In the genomic region with DNA sequence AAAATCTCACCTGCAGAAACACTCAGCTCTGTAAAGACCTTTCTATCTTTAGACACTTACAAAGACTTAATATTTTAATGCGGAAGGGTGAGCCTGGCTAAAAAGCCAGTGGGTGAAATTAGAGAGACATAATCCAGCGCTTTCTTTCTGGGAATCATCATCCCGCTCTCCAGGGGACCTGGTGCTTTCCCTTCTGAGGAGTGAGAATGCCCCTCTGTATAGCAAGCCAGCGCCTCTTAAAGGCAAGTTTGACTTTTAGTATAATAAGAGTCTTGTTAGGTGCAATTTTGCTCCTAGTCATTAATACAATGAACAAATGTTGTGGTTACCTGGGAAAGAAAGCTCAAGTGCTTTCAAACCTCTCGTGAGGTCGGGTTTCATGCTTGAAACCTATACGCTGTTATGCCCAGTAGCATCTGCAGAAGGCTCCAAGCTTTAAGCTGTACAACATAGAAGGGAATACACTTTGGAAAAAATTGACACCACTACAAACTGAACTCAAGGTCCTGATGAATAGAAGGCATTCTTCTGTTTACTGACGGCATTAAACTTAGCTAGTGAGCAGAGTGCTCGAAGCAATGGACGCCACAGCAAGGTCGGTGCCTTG, we compare ENCODE assay signal across 34 mouse cellular contexts. TPM values are rescaled to one million over a fixed set of nuclear protein-coding genes. Genes with fewer than 3 reads are reported as not detected.
DNase-seq lines count a peak whose midpoint lies in the region; ATAC-seq and TF ChIP-seq lines count a peak whose summit lies in the region.
"Had no signal": no experiment of that assay in that cellular context is flagged by ENCODE, and none has a peak within 500 bp of the region (broad histone marks: within the 10 kb centered on the region; RNA-seq: fewer than 3 reads in every experiment).

No protein-coding gene starts in this region.

- 65% methylated on average over 11 of the region's 11 CpGs for WGBS in kidney, adult 2 months
- 64% methylated on average over 11 of the region's 11 CpGs for WGBS in lung, embryonic 14.5 days
- WGBS in lung, adult 2 months, result 66% methylated on average over 11 of the region's 11 CpGs
- 47% methylated on average over 11 of the region's 11 CpGs for WGBS in embryonic facial prominence, embryonic 15.5 days
- WGBS in stomach, embryonic 16.5 days, result 72% methylated on average over 11 of the region's 11 CpGs
- 77% methylated on average over 11 of the region's 11 CpGs for WGBS in kidney, embryonic 15.5 days

- H3K36me3 ChIP-seq in kidney, adult 2 months (ENCODE audit: control insufficient read depth, insufficient read depth, low read length), result peaks cover 1% of the 10 kb centered on the region; the same call in 1 of the 2 replicates
- H3K36me3 ChIP-seq in lung, embryonic 14.5 days (ENCODE audit: insufficient read depth), result peaks cover 26% of the 10 kb centered on the region
- peaks cover 28% of the 10 kb centered on the region; the same call in 1 of the 2 replicates for H3K36me3 ChIP-seq in embryonic facial prominence, embryonic 15.5 days
- H3K36me3 ChIP-seq in stomach, embryonic 16.5 days (ENCODE audit: control insufficient read depth, insufficient read depth, low read length), result no peaks in the 10 kb centered on the region
- H3K36me3 ChIP-seq in kidney, embryonic 15.5 days, result peaks cover 31% of the 10 kb centered on the region

- H3K4me3 ChIP-seq in kidney, adult 2 months (ENCODE audit: insufficient read depth, low read depth, low read length), result no peak overlapping the region
- H3K4me3 ChIP-seq in lung, embryonic 14.5 days (ENCODE audit: low read depth, low read length), result no peak overlapping the region
- no peak overlapping the region for H3K4me3 ChIP-seq in lung, adult 2 months (replicated peaks; ENCODE audit: extremely low read depth, low read depth, low read length)
- no peak overlapping the region for H3K4me3 ChIP-seq in embryonic facial prominence, embryonic 15.5 days (replicated peaks)
- no peak overlapping the region for H3K4me3 ChIP-seq in stomach, embryonic 16.5 days (replicated peaks; ENCODE audit: low read length)
- no peak overlapping the region for H3K4me3 ChIP-seq in kidney, embryonic 15.5 days (replicated peaks)
- H3K4me3 ChIP-seq: embryonic facial prominence, embryonic 12.5 days; forebrain, embryonic 13.5 days; gastrocnemius, adult 2 months; layer of hippocampus, adult 2 months had no signal

- no peaks in the 10 kb centered on the region for H3K27me3 ChIP-seq in kidney, adult 2 months (replicated peaks; ENCODE audit: control insufficient read depth, insufficient read depth, low read length)
- no peaks in the 10 kb centered on the region for H3K27me3 ChIP-seq in lung, embryonic 14.5 days (ENCODE audit: insufficient read depth, low read length)
- H3K27me3 ChIP-seq in embryonic facial prominence, embryonic 15.5 days, result no peaks in the 10 kb centered on the region
- no peaks in the 10 kb centered on the region for H3K27me3 ChIP-seq in stomach, embryonic 16.5 days (ENCODE audit: control insufficient read depth, insufficient read depth, low read length)
- no peaks in the 10 kb centered on the region for H3K27me3 ChIP-seq in kidney, embryonic 15.5 days
- H3K27me3 ChIP-seq: embryonic facial prominence, embryonic 12.5 days; forebrain, embryonic 13.5 days; Patski had no signal

- no peaks in the 10 kb centered on the region for H3K9me3 ChIP-seq in lung, embryonic 14.5 days (ENCODE audit: low read depth, low read length)
- no peaks in the 10 kb centered on the region for H3K9me3 ChIP-seq in embryonic facial prominence, embryonic 15.5 days (replicated peaks)
- no peaks in the 10 kb centered on the region for H3K9me3 ChIP-seq in stomach, embryonic 16.5 days (replicated peaks; ENCODE audit: control insufficient read depth, low read length)
- no peaks in the 10 kb centered on the region for H3K9me3 ChIP-seq in kidney, embryonic 15.5 days (replicated peaks)
- H3K9me3 ChIP-seq: embryonic facial prominence, embryonic 12.5 days; forebrain, embryonic 13.5 days had no signal

- TF ChIP-seq CTCF in kidney, adult 2 months (conservative IDR thresholded peaks at IDR 0.05; ENCODE audit: insufficient read depth, insufficient read length, low read depth, low read length), result no peak
- no peak for TF ChIP-seq CTCF in lung, embryonic 14.5 days (IDR thresholded peaks at IDR 0.05; ENCODE audit: low read depth)
- TF ChIP-seq CTCF in lung, adult 2 months (IDR thresholded peaks at IDR 0.05; ENCODE audit: insufficient read depth, low read length), result no peak

- peaks cover 14% of the 10 kb centered on the region for H3K4me1 ChIP-seq in kidney, adult 2 months (ENCODE audit: control insufficient read depth, insufficient read depth, low read length)
- no peaks in the 10 kb centered on the region for H3K4me1 ChIP-seq in lung, embryonic 14.5 days (ENCODE audit: insufficient read depth)
- peaks cover 8% of the 10 kb centered on the region for H3K4me1 ChIP-seq in lung, adult 2 months (ENCODE audit: control insufficient read depth, insufficient read depth, low read length)
- peaks cover 8% of the 10 kb centered on the region; the same call in 1 of the 2 replicates for H3K4me1 ChIP-seq in embryonic facial prominence, embryonic 15.5 days
- peaks cover 7% of the 10 kb centered on the region for H3K4me1 ChIP-seq in stomach, embryonic 16.5 days (ENCODE audit: control insufficient read depth, insufficient read depth, low read length)
- H3K4me1 ChIP-seq in kidney, embryonic 15.5 days, result peaks cover 8% of the 10 kb centered on the region

- no peak for TF ChIP-seq POLR2A in kidney, adult 2 months (IDR thresholded peaks at IDR 0.05; ENCODE audit: low read depth, low read length)
- no peak for TF ChIP-seq POLR2A in lung, adult 2 months (IDR thresholded peaks at IDR 0.05; ENCODE audit: borderline replicate concordance, extremely low read depth, low read depth, low read length)

- H3K9ac ChIP-seq in lung, embryonic 14.5 days, result no peak overlapping the region
- H3K9ac ChIP-seq in embryonic facial prominence, embryonic 15.5 days, result no peak overlapping the region
- no peak overlapping the region for H3K9ac ChIP-seq in stomach, embryonic 16.5 days (ENCODE audit: low read length)
- H3K9ac ChIP-seq in kidney, embryonic 15.5 days, result no peak overlapping the region
- H3K9ac ChIP-seq: embryonic facial prominence, embryonic 12.5 days; forebrain, embryonic 13.5 days; hindbrain, embryonic 14.5 days; liver, embryonic 14.5 days had no signal

- H3K27ac ChIP-seq in kidney, adult 2 months (ENCODE audit: insufficient read depth, low read depth, low read length), result peak overlapping the region; percentile 9; the same call in 1 of the 2 replicates
- no peak overlapping the region for H3K27ac ChIP-seq in lung, embryonic 14.5 days (ENCODE audit: low read depth)
- H3K27ac ChIP-seq in embryonic facial prominence, embryonic 15.5 days (replicated peaks), result no peak overlapping the region
- H3K27ac ChIP-seq in stomach, embryonic 16.5 days (ENCODE audit: low read length), result 0 out of 2 replicates have a peak overlapping the region, but pooled peaks have one; percentile 3
- no peak overlapping the region for H3K27ac ChIP-seq in kidney, embryonic 15.5 days
- H3K27ac ChIP-seq: embryonic facial prominence, embryonic 12.5 days; forebrain, embryonic 13.5 days; hindbrain, embryonic 14.5 days; layer of hippocampus, adult 2 months had no signal

- DNase-seq in kidney, adult 2 months, result no peak
- DNase-seq in kidney, postnatal 4 days, result no peak
- DNase-seq in lung, embryonic 14.5 days, result peak; percentile 13
- DNase-seq in lung, adult 2 months, result no peak
- DNase-seq in thymus, postnatal 0 days (ENCODE audit: low spot score), result no peak
- DNase-seq: adrenal gland, postnatal 10 days; cerebellum, adult 8-10 months; cerebellum, postnatal 25 days; gastrocnemius, adult 2 months; gastrocnemius, postnatal 36 days; heart, adult 18-20 months; heart, postnatal 36 days; kidney, postnatal 25 days; lung, postnatal 14 days; retina, postnatal 1 day; right cerebral cortex, postnatal 14 days; thymus, postnatal 25 days had no signal

- ATAC-seq in lung, embryonic 14.5 days (ENCODE audit: insufficient read depth), result no peak
- peak; percentile 71; the same call in 1 of the 2 replicates for ATAC-seq in embryonic facial prominence, embryonic 15.5 days (ENCODE audit: insufficient number of reproducible peaks, low FRiP score, low TSS enrichment, low read depth)
- no peak for ATAC-seq in stomach, embryonic 16.5 days (ENCODE audit: insufficient read depth, low FRiP score)
- no peak for ATAC-seq in kidney, embryonic 15.5 days (replicated peaks; ENCODE audit: low FRiP score)
- ATAC-seq: forebrain, embryonic 13.5 days; intestine, postnatal 0 days; Patski had no signal

- no peak overlapping the region for H3K4me2 ChIP-seq in lung, embryonic 14.5 days
- no peak overlapping the region for H3K4me2 ChIP-seq in embryonic facial prominence, embryonic 15.5 days (replicated peaks)
- no peak overlapping the region for H3K4me2 ChIP-seq in stomach, embryonic 16.5 days (ENCODE audit: low read depth, low read length)
- no peak overlapping the region for H3K4me2 ChIP-seq in kidney, embryonic 15.5 days
- H3K4me2 ChIP-seq: embryonic facial prominence, embryonic 12.5 days; forebrain, embryonic 13.5 days; heart, embryonic 11.5 days; hindbrain, embryonic 14.5 days; midbrain, embryonic 11.5 days had no signal

RNA-seq across cellular contexts. Expression of gene Snx3, which starts 21.8 kb away (rescaled TPM):
- polyA plus RNA-seq in kidney, adult 2 months (2012; rRNA removed), result 348 and 430 TPM in 2 replicates
- polyA plus RNA-seq in lung, embryonic 14.5 days (2014; fragmentation: Nextera tagmentation; extraction: Ambion mirVana), result 367 and 368 TPM in 2 replicates
- polyA plus RNA-seq in lung, adult 2 months (2012; rRNA removed), result 236 and 380 TPM in 2 replicates
- polyA plus RNA-seq in embryonic facial prominence, embryonic 15.5 days (2015; fragmentation: Nextera tagmentation; extraction: Ambion mirVana), result 324 and 336 TPM in 2 replicates
- 350 and 385 TPM in 2 replicates for polyA plus RNA-seq in stomach, embryonic 16.5 days (2015; fragmentation: Nextera tagmentation; extraction: Ambion mirVana)
- polyA plus RNA-seq in thymus, postnatal 0 days (2015; fragmentation: Nextera tagmentation; extraction: Ambion mirVana), result 363 and 394 TPM in 2 replicates
- polyA plus RNA-seq in kidney, embryonic 15.5 days (2015; fragmentation: Nextera tagmentation; extraction: Ambion mirVana), result 326 and 335 TPM in 2 replicates

RNA-seq across cellular contexts. Expression of gene Afg1l, which starts 45.3 kb away (rescaled TPM):
- polyA plus RNA-seq in kidney, adult 2 months (2012; rRNA removed), result 14.9 and 21.7 TPM in 2 replicates
- polyA plus RNA-seq in lung, embryonic 14.5 days (2014; fragmentation: Nextera tagmentation; extraction: Ambion mirVana), result 7.7 and 8.2 TPM in 2 replicates
- 5.0 and 7.7 TPM in 2 replicates for polyA plus RNA-seq in lung, adult 2 months (2012; rRNA removed)
- polyA plus RNA-seq in embryonic facial prominence, embryonic 15.5 days (2015; fragmentation: Nextera tagmentation; extraction: Ambion mirVana), result 6.4 and 7.9 TPM in 2 replicates
- polyA plus RNA-seq in stomach, embryonic 16.5 days (2015; fragmentation: Nextera tagmentation; extraction: Ambion mirVana), result 9.2 and 9.8 TPM in 2 replicates
- 4.4 and 5.2 TPM in 2 replicates for polyA plus RNA-seq in thymus, postnatal 0 days (2015; fragmentation: Nextera tagmentation; extraction: Ambion mirVana)
- polyA plus RNA-seq in kidney, embryonic 15.5 days (2015; fragmentation: Nextera tagmentation; extraction: Ambion mirVana), result 7.0 and 7.3 TPM in 2 replicates

RNA-seq across cellular contexts. Expression of gene Nr2e1, which starts 59.8 kb away (rescaled TPM):
- polyA plus RNA-seq in kidney, adult 2 months (2012; rRNA removed), result not detected in 2 replicates
- not detected in 2 replicates for polyA plus RNA-seq in lung, embryonic 14.5 days (2014; fragmentation: Nextera tagmentation; extraction: Ambion mirVana)
- polyA plus RNA-seq in lung, adult 2 months (2012; rRNA removed), result not detected in 2 replicates
- 1.7 and 1.8 TPM in 2 replicates for polyA plus RNA-seq in embryonic facial prominence, embryonic 15.5 days (2015; fragmentation: Nextera tagmentation; extraction: Ambion mirVana)
- polyA plus RNA-seq in stomach, embryonic 16.5 days (2015; fragmentation: Nextera tagmentation; extraction: Ambion mirVana), result not detected in 2 replicates
- polyA plus RNA-seq in thymus, postnatal 0 days (2015; fragmentation: Nextera tagmentation; extraction: Ambion mirVana), result 0.10 TPM in 1 of 2 replicates, not detected in the other
- polyA plus RNA-seq in kidney, embryonic 15.5 days (2015; fragmentation: Nextera tagmentation; extraction: Ambion mirVana), result 0.17 TPM in 1 of 2 replicates, not detected in the other
- polyA plus RNA-seq: heart, embryonic 16.5 days; hindbrain, embryonic 14.5 days; intestine, postnatal 0 days; kidney, embryonic 14.5 days; liver, embryonic 14.5 days; neural tube, embryonic 14.5 days; Patski; small intestine, adult 2 months; stomach, embryonic 14.5 days had no signal

RNA-seq across cellular contexts. Expression of gene Ostm1, which starts 60.0 kb away (rescaled TPM):
- polyA plus RNA-seq in kidney, adult 2 months (2012; rRNA removed), result 15.4 and 15.5 TPM in 2 replicates
- 10.7 and 11.9 TPM in 2 replicates for polyA plus RNA-seq in lung, embryonic 14.5 days (2014; fragmentation: Nextera tagmentation; extraction: Ambion mirVana)
- polyA plus RNA-seq in lung, adult 2 months (2012; rRNA removed), result 20.6 and 21.9 TPM in 2 replicates
- 12.9 and 14.9 TPM in 2 replicates for polyA plus RNA-seq in embryonic facial prominence, embryonic 15.5 days (2015; fragmentation: Nextera tagmentation; extraction: Ambion mirVana)
- 13.5 and 13.8 TPM in 2 replicates for polyA plus RNA-seq in stomach, embryonic 16.5 days (2015; fragmentation: Nextera tagmentation; extraction: Ambion mirVana)
- 95.3 and 102 TPM in 2 replicates for polyA plus RNA-seq in thymus, postnatal 0 days (2015; fragmentation: Nextera tagmentation; extraction: Ambion mirVana)
- 14.5 and 14.9 TPM in 2 replicates for polyA plus RNA-seq in kidney, embryonic 15.5 days (2015; fragmentation: Nextera tagmentation; extraction: Ambion mirVana)

Comparison
In these comparisons a context has a peak if more than half of its experiments do, and no peak if none do; other contexts are left out.
1. H3K27ac ChIP-seq: peak in kidney, adult 2 months (single experiment) and stomach, embryonic 16.5 days (single experiment); none in lung, embryonic 14.5 days (single experiment), embryonic facial prominence, embryonic 15.5 days (single experiment) and kidney, embryonic 15.5 days (single experiment).